Mouse (Mus musculus) left cerebral cortex, postnatal 25 days (tissue): ENCODE data around the gene Man2a2. TPM values are rescaled to one million over a fixed set of nuclear protein-coding genes. Genes with fewer than 3 reads are reported as not detected.
A peak's percentile ranks its signal among the peaks of the same experiment; 100 is the strongest.
"Not testable (repeated sequence)": the region's sequence is repeated elsewhere in the genome, so short reads cannot be mapped to it uniquely, and the experiment has no call there.

Experiments used
- DNase-seq, 2 experiments: peaks; one replicate each; pipeline ENCODE4 v3.0.0; 2022; ENCODE audit warnings: low spot score in 2 of 2, mixed read lengths in 1 of 2
- intact Hi-C: fragments of 180-260 bp; cut with DNase I; formaldehyde crosslinking; loops from one replicate; pipeline ENCODE4 v1.15.1; 2025
- total RNA-seq, 2 experiments: library from RNA; stranded (reverse); gene quantifications; 2 replicates each; pipeline ENCODE4 v1.2.3; 2021

Man2a2 gene
- total RNA-seq, 2 experiments from 2014 or later: 128 to 147 TPM

DNA sequence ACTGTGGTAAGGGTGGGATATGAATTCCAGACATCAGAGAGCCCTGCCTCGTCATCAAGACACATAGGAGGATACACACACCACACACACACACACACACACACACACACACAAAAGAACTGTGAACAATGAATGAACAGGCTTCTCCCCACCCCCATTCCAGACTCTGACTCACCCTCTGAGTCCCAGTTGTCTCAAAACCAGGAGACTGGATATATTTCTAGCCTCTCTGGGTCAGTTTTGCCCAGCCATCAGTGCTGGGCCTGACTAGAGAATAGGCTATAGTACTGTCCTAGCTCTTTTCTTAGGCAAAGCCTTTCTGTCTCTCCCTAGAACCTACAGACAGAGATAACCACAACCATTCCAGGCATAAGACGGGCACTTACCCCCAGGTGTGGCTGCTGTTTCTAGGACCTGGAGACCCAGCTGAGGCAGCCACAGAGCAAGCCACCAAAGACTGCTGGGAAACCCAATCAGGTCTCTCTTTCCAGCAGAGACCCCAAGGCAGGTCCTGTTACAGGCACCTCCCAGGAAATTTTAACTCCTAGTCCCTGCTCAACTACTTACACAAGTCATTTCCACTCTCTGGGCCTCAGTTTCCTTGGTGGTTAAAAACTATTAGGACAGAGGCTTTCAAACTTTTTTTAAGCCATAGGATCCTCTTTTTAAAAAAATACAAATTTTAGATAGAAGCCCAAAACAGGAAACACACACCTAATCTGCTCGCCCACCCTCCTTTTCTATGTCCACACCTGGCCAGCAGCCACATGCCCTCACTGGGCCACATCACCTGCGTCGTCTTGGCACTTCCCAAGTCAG lies 30.1 kb upstream of the Man2a2 start:
- intact Hi-C loops: loop anchor here (5.0 kb wide), 1 partner anchor 181 kb away; no protein-coding TSS in a partner anchor
- DNase-seq: peak in 1 of 2 experiments; percentile 74

DNA sequence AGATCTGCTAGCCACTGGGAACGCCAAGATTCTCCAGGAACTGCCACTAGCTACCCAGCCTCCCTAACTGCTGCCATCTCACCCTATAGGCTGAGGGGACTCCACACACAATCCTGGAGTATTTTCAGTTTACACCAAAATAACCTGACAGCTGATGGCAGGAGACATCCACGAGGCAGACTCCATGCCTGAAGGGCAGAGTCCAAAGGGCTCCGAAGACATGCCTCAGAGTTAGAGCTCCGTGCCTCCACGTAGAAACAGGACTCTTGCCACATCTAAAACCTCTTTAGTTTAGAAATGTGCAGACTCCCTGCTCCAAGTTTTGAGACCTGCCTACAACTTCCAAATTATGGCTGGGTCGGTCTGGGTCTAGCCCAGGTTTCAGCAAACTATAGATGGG lies 29.4 kb upstream of the Man2a2 start:
- intact Hi-C loops: loop anchor here (5.0 kb wide), 1 partner anchor 182 kb away; no protein-coding TSS in a partner anchor
- DNase-seq: no peak

DNA sequence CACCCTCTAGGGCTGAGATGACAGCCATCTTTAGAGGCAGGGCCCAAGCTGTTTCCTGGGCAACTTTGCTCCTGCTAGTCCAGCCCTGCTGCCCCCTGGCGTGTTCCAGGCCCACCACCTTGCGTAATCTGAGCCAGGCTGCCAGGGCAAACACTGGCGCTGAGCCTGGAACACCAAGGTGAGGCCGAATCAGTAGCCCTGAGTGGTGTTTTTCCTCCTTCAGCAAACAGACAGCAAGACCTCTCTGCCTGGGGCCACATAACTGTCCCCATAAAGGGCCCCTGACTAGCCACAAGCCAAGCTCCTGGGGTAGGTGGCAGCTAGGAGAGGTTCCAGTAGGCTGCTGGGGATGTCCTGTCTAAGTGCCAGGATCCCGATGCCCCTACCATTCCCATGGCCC lies 28.9 kb upstream of the Man2a2 start:
- intact Hi-C loops: loop anchor here (5.0 kb wide), 1 partner anchor 182 kb away; no protein-coding TSS in a partner anchor

DNA sequence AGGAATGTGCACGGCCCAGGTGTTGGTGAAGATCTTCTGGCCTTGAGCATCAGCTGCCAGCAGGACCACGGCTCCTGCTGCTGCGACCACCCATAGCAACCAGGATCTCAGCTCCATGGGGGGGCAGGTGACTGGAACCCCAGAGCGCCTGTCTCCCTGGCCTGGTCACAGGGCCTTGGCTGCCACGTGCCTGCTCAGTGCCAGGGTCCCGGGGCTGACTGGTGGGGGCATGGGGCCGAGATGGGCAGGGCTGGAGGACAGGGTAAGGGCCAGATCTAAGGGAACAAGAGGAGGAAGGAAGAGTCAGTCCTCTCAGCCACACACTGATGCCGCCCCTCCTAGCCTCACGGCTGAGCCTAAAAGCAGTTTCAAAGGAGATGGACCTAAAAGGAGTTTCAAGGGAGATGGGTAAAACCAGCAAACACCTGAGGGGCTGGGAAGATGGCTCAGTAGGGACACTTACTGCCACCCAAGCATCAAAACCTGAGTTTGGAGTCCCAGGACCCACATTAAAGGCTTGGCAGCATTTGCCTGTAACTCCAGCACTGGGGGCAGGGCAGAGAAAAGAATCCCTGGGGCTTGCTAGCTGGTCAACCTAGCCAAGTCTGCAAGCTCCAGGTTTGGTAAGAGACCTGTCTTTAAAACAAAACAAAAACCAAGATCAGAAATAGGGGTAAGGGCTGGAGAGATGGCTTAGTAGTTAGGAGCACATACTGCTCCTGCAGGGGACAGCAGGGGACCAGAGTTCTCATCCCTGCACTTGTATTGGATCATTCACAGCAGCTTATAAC lies 27.7 kb upstream of the Man2a2 start:
- DNase-seq: no peak
- intact Hi-C loops: no loop called here

More for the DNA sequence above, 28.9 kb upstream of the Man2a2 start:
- DNase-seq: no peak

DNA sequence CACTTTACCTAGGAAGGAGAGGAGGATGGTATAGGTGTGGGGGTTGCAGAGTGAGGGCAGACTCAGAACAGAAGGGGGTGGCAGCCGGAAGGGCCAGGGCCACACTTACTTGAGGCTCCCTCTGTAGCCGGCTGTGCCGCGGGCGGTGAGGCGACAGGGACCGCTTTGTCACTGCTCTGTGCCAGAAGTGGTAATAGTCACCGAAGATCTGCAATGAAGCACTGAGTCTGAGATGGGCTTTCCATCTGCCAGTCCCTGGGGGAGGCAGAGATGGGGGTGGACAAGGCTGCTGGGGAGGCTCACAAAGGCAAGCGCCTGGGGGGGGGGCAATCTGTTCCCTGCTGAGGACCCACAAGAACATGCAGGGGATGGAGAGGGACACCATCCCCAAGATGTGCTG lies 26.8 kb upstream of the Man2a2 start:
- peak; percentile 47 to 84 for DNase-seq
- intact Hi-C loops: no loop called here

DNA sequence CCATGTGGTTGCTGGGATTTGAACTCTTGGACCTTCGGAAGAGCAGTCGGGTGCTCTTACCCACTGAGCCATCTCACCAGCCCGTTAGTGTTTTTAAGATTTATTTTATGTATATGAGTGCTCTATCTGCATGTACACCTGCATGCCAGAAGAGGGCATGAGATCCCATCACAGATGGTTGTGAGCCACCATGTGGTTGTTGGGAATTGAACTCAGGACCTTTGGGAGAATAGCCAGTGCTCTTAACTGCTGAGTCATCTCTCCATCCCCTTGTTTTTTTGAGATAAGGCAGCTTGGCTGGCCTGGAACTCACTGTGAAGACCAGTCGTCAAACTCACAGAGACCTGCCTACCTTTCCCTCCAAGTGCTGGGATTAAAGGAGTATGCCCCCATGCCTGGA lies 25.3 kb upstream of the Man2a2 start:
- intact Hi-C loops, DNase-seq: not testable (repeated sequence)

DNA sequence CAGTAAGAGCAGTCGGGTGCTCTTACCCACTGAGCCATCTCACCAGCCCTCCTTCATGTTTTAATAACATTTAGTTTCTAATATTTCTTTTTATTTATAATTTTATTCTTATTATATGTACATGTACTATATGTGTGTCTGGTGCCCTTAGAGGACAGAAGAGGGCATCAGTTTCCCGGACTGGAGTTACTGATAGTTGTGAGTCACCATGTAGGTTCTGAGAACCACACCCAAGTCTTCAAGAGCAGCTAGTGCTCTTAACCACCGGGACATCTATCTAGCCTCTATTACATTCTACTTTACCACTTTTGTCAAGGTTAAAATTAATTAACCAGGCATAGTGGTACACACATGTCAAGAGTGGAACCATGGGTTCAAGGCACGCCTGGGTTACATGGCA lies 23.4 kb upstream of the Man2a2 start:
- intact Hi-C loops: no loop called here

DNA sequence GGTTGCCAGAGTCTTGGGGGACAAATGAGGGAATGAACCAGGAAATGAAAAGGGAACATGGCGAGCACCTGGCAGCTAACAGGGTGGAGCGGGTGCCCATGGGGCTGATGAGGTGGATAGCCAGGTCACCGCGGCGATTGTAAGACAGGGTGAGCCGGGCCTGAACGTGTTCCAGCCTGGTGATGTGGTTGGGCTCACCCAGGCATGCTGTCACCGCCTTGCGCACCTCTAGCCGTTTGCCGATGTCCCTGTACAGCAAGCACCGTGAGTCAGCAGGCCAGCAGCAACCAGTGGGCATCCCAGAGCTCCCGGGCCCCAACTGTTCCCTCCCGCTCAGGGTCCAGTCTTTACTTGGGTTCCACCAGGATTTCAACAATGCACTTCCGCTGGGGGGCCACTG lies 20.9 kb upstream of the Man2a2 start:
- intact Hi-C loops: no loop called here
- DNase-seq: no peak

More for the DNA sequence above, 23.4 kb upstream of the Man2a2 start:
- no peak for DNase-seq

DNA sequence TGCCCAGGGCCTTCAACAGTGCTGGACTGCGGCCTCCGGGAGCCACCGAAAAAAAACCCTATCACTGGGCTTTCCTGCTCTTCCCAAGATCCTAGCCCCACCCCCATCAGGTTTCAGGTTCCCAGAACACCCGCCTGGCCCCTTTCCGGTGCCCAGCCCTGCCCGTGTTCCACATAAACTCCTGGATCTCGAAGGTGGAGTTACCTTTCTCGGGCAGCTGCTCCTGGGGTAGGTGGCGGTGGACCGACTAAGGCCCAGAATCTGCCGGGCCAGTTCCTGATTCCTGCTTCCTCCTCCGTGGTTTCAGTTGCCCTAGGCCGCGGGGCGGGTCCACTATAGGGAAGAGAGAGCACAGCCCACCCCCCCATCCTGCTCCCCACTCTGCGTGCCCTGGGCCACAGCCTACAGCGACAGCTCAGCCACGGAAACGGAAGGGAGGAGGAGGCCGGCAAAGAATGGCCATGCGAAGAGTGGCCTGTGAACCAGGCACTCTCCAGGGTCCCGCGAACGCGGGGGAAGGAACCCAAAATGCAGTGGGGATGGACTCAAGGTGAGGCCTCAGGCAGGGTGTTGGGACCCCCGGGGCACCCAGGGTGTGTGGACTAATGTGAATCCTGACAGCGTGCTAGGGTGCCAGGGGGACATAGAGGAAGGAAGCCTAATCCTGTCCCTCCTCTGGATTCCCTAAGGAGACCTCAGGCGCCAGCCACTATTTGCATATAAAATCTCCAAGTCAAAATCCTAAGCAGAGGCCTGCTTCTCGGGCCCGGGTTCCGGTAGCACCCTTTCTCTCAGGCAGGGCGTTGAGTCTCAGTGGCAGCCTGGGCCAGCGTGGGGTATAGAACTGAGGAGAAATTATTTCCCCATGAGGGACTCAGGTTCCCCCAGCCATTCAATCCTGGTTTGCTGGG lies 16.7 kb upstream of the Man2a2 start, which contains the start of gene Fes:
TSS of gene Fes (minus strand) at position 314 of the 911 bp plus-strand sequence.
- DNase-seq: no peak
- intact Hi-C loops: loop anchor here (5.0 kb wide), 2 partner anchors 334 to 459 kb away; no protein-coding TSS in a partner anchor

DNA sequence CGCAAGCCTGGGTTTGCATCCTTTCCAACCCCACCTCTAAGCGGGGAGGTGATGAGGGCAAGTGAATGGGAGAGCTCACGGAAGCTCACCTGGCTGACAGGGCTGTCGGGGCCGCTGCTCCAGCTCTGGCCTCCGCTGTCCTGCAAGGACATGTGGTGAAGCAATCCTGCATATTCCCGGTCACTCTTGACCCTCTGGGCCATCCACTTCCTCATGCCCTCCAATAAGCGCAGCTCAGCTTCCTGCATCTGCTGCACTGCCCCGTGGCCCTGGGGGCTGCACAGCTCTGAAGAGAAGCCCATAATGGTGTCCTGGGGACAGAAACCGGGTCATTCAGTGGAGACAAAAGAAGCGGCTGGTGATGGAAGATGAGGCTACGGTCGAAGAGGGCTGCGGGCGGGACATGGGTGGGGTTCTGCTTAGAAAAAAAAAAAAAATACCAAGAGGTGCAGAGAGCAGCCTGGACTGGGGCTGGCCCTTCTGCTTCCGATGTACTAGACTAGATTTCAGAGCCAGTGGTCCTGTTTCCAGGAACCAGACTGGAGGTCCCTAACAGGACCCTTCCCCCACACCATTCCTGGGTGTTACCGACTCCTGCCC lies 16.0 kb upstream of the Man2a2 start:
- DNase-seq: no peak
- intact Hi-C loops: loop anchor here (5.0 kb wide), 2 partner anchors 335 to 460 kb away; no protein-coding TSS in a partner anchor

DNA sequence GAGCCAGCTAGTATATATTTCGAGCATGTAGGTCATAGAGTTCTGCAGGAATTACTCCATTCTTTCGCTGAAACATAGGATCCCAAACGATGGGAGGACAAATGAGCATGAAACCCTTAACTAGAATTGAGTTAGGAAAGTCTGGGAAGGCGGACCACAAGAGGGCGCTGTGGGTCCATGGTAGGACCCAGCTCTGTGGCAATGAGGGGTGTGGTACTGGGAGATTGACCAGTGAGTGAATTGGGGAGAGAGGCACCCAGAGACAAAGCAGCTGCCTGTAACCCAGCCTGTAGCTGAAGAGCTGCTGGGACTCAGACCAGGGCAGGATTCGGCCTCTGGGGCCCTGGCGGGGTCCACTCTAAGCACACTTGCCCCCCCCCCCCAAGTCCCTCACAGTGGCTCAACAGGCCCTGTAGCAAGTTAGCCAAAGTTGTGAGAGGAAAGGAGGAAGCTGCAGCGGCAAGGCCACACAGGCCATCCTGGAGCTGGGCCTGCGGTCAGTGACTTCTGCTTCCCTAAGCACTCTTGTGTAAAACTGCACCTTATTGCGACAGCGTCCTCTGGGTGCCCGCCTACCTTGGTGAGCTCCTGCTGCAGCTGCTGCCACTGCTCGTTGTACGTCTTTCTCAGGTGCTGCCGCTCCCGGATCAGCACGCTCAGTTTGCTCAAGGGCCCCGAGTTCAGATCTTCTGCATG lies 15.2 kb upstream of the Man2a2 start:
- intact Hi-C loops: loop anchor here (1.0 to 5.0 kb wide), 4 partner anchors 194 to 461 kb away; no protein-coding TSS in a partner anchor
- peak; percentile 89 to 91 for DNase-seq

DNA sequence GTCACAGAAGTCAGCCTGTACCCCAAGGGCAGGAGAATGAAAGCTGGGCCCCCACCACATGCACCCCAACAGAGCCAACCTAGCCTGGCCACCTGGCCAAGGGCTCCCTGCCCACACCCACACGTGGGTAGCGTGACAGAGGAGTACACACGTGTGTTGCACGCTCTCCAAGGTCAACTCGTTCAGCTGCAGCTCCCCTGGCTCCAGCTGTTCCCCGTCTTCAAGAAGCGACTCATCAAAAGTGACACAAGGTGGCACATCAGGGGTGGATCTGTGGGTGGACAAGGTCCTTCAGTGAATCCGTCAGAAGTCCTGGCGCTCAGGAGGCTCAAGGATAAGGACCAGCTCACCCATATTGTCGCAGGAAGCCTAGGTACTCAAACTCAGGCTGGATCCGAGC lies 11.7 kb upstream of the Man2a2 start:
- intact Hi-C loops: no loop called here
- no peak for DNase-seq

DNA sequence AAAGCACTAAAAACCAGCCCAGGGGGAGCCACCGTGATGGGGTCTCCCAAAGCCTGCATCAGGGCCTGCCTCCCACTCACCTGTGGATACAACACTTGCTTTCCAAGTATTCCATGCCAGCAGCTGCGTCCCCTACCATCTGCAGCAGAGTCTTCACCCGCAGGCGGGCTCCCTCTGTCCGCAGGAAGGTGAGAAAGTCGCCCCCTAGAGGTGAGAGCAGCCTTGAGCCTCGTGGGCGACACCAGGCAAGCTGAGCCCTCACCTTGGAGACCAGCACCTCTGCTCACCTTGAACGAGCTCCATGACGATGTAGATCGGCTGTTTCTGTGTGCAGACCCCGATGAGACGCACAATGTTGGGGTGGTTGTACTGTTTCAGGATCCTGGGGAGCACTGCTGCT lies 8.4 kb upstream of the Man2a2 start:
- intact Hi-C loops: no loop called here
- DNase-seq: no peak

DNA sequence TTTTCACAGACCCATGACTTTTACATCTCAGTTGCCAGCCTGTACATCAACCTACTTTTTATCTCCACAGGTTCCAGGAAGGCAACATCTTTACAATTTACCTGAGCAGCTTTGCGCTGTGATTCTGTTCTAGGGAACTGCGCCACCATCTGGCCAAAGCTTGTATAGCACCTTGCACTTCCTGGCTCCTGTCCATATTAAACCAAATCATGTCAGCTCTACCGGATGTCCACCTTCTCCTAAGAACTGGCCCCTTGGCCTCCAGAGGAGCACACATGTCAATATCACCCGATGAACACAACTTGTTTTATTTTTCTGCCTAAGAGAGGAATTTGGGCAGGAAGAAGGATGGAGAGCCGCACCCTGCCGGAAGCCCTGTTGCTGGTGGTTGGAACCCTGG lies 6.3 kb upstream of the Man2a2 start:
- intact Hi-C loops: no loop called here
- DNase-seq: peak in 1 of 2 experiments; percentile 53

DNA sequence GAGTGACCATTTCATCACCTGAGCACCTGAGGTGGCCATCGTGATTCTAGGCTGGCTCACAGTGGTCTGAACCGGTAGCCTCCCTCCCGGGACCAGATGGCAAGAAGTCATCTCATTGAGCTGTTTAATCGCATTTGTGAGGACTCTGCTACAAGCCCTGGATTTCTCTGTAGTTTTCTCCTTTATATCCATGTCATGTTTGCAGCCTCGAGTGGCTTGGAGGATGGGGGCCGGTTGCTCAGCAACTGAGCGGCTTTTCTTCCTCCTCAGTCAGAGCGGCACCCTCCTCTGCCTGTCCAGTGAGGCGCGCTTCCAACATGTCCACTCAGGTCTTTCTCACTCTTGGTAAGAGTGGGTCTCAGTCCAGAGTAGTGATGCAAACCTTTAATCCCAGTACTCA lies 5.0 kb upstream of the Man2a2 start:
- DNase-seq: no peak
- intact Hi-C loops: no loop called here

DNA sequence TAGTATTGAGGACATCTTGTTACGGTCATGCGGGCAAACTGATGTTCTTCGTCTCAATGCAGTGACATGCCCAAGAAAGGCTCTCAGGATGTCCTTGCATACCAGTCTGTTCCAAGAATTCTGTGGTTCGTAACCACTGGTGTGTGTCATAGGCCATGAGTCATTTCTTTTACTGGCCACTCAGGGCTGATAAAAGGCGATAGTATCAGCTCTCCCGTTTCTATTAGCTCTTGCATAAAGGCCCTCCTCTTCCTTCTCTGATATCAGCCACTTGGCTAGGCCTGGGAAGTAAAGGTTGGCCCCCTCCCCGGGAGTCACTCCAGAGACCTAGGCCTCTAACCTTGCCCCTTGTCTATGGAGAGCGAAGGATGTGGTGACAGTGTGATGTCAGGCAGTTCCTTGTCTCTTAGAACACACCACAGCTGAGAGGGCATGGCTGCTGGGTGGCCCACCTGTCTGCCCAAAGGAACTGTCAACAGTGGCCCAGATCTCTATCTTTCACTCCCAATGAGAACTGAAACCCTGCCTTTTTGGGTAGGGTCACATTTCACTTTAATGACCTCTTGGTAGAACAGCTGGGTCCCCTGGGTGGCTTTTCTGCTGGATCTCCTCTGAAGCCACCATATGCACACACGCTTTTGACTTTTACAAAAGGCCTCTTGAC lies 4.3 kb upstream of the Man2a2 start:
- DNase-seq: no peak
- intact Hi-C loops: no loop called here

DNA sequence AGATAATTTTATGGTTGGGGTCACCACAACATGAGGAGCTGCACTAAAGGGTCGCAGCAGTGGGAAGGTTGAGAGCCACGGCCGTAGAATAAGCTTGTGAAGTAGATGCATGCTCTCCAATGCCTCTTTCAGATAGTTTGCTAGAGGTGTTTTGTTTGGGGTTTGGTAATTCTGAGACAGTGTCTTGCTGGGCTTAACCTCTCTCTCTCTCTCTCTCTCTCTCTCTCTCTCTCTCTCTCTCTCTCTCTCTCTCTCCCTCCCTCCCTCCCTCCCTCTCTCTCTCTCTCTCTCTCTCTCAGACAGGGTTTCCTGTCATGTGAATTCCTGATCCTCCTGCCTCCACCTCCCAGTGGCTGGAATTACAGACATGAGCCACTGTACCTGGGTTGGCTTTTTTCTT lies 3.6 kb upstream of the Man2a2 start:
- intact Hi-C loops: no loop called here
- DNase-seq: no peak

DNA sequence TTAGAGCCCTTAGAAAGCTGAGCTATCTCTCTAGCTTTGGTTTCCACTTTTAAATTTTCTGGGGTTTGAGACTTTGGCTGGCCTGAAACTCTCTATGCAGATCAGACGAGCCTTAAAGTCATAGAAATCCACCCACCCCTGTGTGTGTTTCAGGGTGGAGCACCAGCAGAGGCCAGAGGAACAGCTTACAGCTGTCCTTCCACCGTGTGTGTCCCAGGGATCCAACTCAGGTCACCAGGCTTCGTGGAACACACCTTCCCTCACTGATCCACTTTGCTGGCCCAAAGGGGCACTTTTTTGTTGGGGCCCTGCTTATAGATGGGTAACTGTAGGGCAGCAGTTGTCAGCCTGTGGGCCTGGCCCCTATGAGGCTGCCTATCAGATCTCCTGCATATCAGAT lies 3.1 kb upstream of the Man2a2 start:
- intact Hi-C loops: no loop called here
- no peak for DNase-seq
